Mouse (Mus musculus): ENCODE measurements around the gene Gm5938.

Gm5938 gene

DNA sequence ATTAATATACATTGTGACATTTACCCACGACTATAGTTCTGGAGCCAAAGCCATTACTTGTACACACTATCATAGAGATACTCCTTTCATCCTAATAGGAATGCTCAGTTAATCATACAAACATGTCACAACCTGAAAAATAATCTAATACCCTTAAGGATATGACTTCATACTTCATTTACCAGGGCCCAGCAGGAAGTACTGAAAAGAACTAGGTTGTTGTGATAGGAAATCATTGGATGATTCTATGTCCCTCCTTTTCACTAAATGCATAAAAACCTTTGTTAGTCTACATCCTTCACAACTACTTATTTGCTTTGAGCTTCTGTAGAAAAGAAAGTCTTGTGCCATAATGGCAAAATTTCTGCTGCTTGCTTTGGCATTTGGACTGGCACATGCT is at the start of gene Gm5938:
Gene Gm5938 (plus strand): TSS at position 301 of the 400 bp plus-strand sequence.
- no peak for DNase-seq

DNA sequence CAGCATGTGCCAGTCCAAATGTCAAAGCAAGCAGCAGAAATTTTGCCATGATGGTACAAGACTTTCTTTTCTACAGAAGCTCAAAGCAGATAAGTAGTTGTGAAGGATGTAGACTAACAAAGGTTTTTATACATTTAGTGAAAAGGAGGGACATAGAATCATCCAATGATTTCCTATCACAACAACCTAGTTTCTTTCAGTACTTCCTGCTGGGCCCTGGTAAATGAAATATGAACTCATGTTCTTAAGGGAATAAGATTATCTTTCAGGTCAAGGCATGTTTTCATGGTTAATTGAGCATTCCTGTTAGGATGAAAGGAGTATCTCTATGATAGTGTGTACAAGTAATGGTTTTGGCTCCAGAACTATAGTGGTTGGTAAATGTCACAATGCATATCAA is 34.0 kb upstream of the Gm5938 start, which contains the start of gene Obp1a:
Gene Obp1a (minus strand): TSS at position 101 of the 400 bp plus-strand sequence.
- no peak for DNase-seq
